Mouse (Mus musculus) hindbrain, embryonic 15.5 days (tissue): Measurements from ENCODE around the gene Taf12. TPM values are rescaled to one million over a fixed set of nuclear protein-coding genes. Genes with fewer than 3 reads are reported as not detected.

Experiments used
- ATAC-seq: fragments of 200-750 bp; cut with Nextera tagmentation; 2 replicates; pipeline ENCODE4 v1.8.0; 2017; ENCODE audit warnings: low read depth, moderate number of reproducible peaks, moderate TSS enrichment; ENCODE audit not compliant: low FRiP score
- H3K27ac ChIP-seq: fragments of 300-500 bp; sonication (generic); replicated peaks from 2 replicates; pipeline ENCODE4 v1.5.1; 2015; ENCODE audit warnings: mild to moderate bottlenecking, inconsistent platforms
- H3K27me3 ChIP-seq: fragments of 300-500 bp; sonication (generic); 2 replicates; pipeline ENCODE4 v1.6.1; 2015; ENCODE audit warnings: control low read depth, inconsistent platforms
- H3K36me3 ChIP-seq: fragments of 300-500 bp; sonication (generic); 2 replicates; pipeline ENCODE4 v1.6.1; 2015; ENCODE audit warnings: control low read depth, inconsistent platforms
- H3K4me1 ChIP-seq: fragments of 300-500 bp; sonication (generic); replicated peaks from 2 replicates; pipeline ENCODE4 v1.6.1; 2015; ENCODE audit warnings: control low read depth, inconsistent platforms
- H3K4me2 ChIP-seq: fragments of 300-500 bp; sonication (generic); 2 replicates; pipeline ENCODE4 v1.6.1; 2015; ENCODE audit warnings: moderate library complexity, mild to moderate bottlenecking, inconsistent platforms
- H3K4me3 ChIP-seq: fragments of 300-500 bp; sonication (generic); 2 replicates; pipeline ENCODE4 v1.5.1; 2015; ENCODE audit warnings: mild to moderate bottlenecking, inconsistent platforms
- H3K9ac ChIP-seq: fragments of 300-500 bp; sonication (generic); 2 replicates; pipeline ENCODE4 v1.6.1; 2015; ENCODE audit warnings: inconsistent platforms
- H3K9me3 ChIP-seq: fragments of 300-500 bp; sonication (generic); 2 replicates; pipeline ENCODE4 v1.6.1; 2016; ENCODE audit warnings: control low read depth, inconsistent platforms
- WGBS: fragments of 180-500 bp; shearing (Covaris S2); methylation state at CpG from one replicate; pipeline ENCODE4 v1.1.7; 2015; 5-methylcytosine and 5-hydroxymethylcytosine counted together
- polyA plus RNA-seq: library from polyadenylated mRNA; unstranded; fragments of >200 nt; fragmentation: Nextera tagmentation; extraction: Ambion mirVana; gene quantifications from 2 replicates; pipeline ENCODE4 v1.2.1, GENCODE M21; 2015

Gene Taf12
- polyA plus RNA-seq, result 41.8 and 42.3 TPM in 2 replicates

- peaks cover 27% of the 10 kb centered on the region for H3K4me1 ChIP-seq
- no peaks in the 10 kb centered on the region for H3K36me3 ChIP-seq
- H3K4me2 ChIP-seq, result peak within 1 kb of the TSS; percentile 97
- peak; percentile 93 for ATAC-seq
- H3K9me3 ChIP-seq, result no peaks in the 10 kb centered on the region
- H3K4me3 ChIP-seq, result peak within 1 kb of the TSS; percentile 86
- peak within 1 kb of the TSS; percentile 89 for H3K9ac ChIP-seq
- H3K27me3 ChIP-seq, result no peaks in the 10 kb centered on the region
- WGBS, result under 1% methylated on average over 47 of the region's 48 CpGs
- peak within 1 kb of the TSS; percentile 83 for H3K27ac ChIP-seq
Measured at GRCm38 (mm10) chr4:132274156-132274862, at the start of gene Taf12. Gene Taf12 (plus strand): TSS chr4:132274375.

- Histone ChIP-seq H3K4me2 (no peak overlapping the region), H3K27me3 (no peaks in the 10 kb centered on the region), H3K9ac (no peak overlapping the region), H3K27ac (no peak overlapping the region), H3K4me3 (no peak overlapping the region), H3K4me1 (no peaks in the 10 kb centered on the region), H3K9me3 (no peaks in the 10 kb centered on the region), H3K36me3 (peaks cover 83% of the 10 kb centered on the region)
- WGBS, result 97% methylated on average over 5 of the region's 5 CpGs
- ATAC-seq, result no peak
Measured at GRCm38 (mm10) chr4:132230422-132230821, 43.8 kb upstream of the Taf12 start.

- no peak for ATAC-seq
- no peak overlapping the region for H3K4me3 ChIP-seq
- H3K27ac ChIP-seq, result no peak overlapping the region
- H3K36me3 ChIP-seq, result peaks cover 72% of the 10 kb centered on the region
- no peaks in the 10 kb centered on the region for H3K27me3 ChIP-seq
- H3K9me3 ChIP-seq, result no peaks in the 10 kb centered on the region
- no peak overlapping the region for H3K9ac ChIP-seq
- H3K4me2 ChIP-seq, result no peak overlapping the region
- H3K4me1 ChIP-seq, result no peaks in the 10 kb centered on the region
- 95% methylated on average over 8 of the region's 8 CpGs for WGBS
Measured at GRCm38 (mm10) chr4:132234710-132235109, 39.5 kb upstream of the Taf12 start.

- 88% methylated on average over 4 of the region's 4 CpGs for WGBS
- Histone ChIP-seq H3K27me3 (no peaks in the 10 kb centered on the region), H3K4me3 (no peak overlapping the region), H3K4me2 (no peak overlapping the region), H3K36me3 (peaks cover 65% of the 10 kb centered on the region), H3K9ac (no peak overlapping the region), H3K4me1 (no peaks in the 10 kb centered on the region), H3K9me3 (no peaks in the 10 kb centered on the region), H3K27ac (no peak overlapping the region)
- no peak for ATAC-seq
Measured at GRCm38 (mm10) chr4:132238356-132238755, 35.8 kb upstream of the Taf12 start.

- H3K27ac ChIP-seq, result no peak overlapping the region
- no peaks in the 10 kb centered on the region for H3K27me3 ChIP-seq
- no peak overlapping the region for H3K9ac ChIP-seq
- no peaks in the 10 kb centered on the region for H3K9me3 ChIP-seq
- H3K36me3 ChIP-seq, result peaks cover 56% of the 10 kb centered on the region
- H3K4me1 ChIP-seq, result no peaks in the 10 kb centered on the region
- ATAC-seq, result no peak
- 94% methylated on average over 3 of the region's 3 CpGs for WGBS
- no peak overlapping the region for H3K4me2 ChIP-seq
- H3K4me3 ChIP-seq, result no peak overlapping the region
Measured at GRCm38 (mm10) chr4:132240367-132240766, 33.8 kb upstream of the Taf12 start.

- ATAC-seq, result no peak
- Histone ChIP-seq H3K9ac (no peak overlapping the region), H3K36me3 (peaks cover 55% of the 10 kb centered on the region), H3K4me3 (no peak overlapping the region), H3K9me3 (no peaks in the 10 kb centered on the region), H3K4me2 (no peak overlapping the region), H3K4me1 (no peaks in the 10 kb centered on the region), H3K27me3 (no peaks in the 10 kb centered on the region), H3K27ac (no peak overlapping the region)
- WGBS, result 93% methylated on average over 3 of the region's 3 CpGs
Measured at GRCm38 (mm10) chr4:132241208-132241607, 33.0 kb upstream of the Taf12 start.

GRCm38 (mm10) chr4:132245643-132246042 is 28.5 kb upstream of the Taf12 start:
- WGBS, result 97% methylated on average over 3 of the region's 3 CpGs
- H3K4me2 ChIP-seq, result no peak overlapping the region

GRCm38 (mm10) chr4:132247451-132247997 is 26.7 kb upstream of the Taf12 start:
- no peaks in the 10 kb centered on the region for H3K9me3 ChIP-seq
- no peaks in the 10 kb centered on the region for H3K4me1 ChIP-seq
- no peak for ATAC-seq
- H3K4me3 ChIP-seq, result no peak overlapping the region
- no peak overlapping the region for H3K4me2 ChIP-seq
- 90% methylated on average over 5 of the region's 5 CpGs for WGBS
- peaks cover 55% of the 10 kb centered on the region for H3K36me3 ChIP-seq
- H3K27me3 ChIP-seq, result no peaks in the 10 kb centered on the region
- H3K9ac ChIP-seq, result no peak overlapping the region
- H3K27ac ChIP-seq, result no peak overlapping the region

More at GRCm38 (mm10) chr4:132245643-132246042, 28.5 kb upstream of the Taf12 start:
- no peaks in the 10 kb centered on the region for H3K27me3 ChIP-seq
- H3K36me3 ChIP-seq, result peaks cover 60% of the 10 kb centered on the region
- no peaks in the 10 kb centered on the region for H3K4me1 ChIP-seq
- no peaks in the 10 kb centered on the region for H3K9me3 ChIP-seq
- no peak for ATAC-seq
- H3K27ac ChIP-seq, result no peak overlapping the region
- H3K4me3 ChIP-seq, result no peak overlapping the region
- H3K9ac ChIP-seq, result no peak overlapping the region

- no peaks in the 10 kb centered on the region for H3K27me3 ChIP-seq
- H3K4me1 ChIP-seq, result no peaks in the 10 kb centered on the region
- no peak for ATAC-seq
- H3K4me2 ChIP-seq, result no peak overlapping the region
- H3K36me3 ChIP-seq, result peaks cover 30% of the 10 kb centered on the region
- H3K9ac ChIP-seq, result no peak overlapping the region
- WGBS, result 98% methylated on average over 9 of the region's 9 CpGs
- no peaks in the 10 kb centered on the region for H3K9me3 ChIP-seq
- no peak overlapping the region for H3K4me3 ChIP-seq
- H3K27ac ChIP-seq, result no peak overlapping the region
Measured at GRCm38 (mm10) chr4:132251596-132251995, 22.6 kb upstream of the Taf12 start.

GRCm38 (mm10) chr4:132253128-132253527 is 21.0 kb upstream of the Taf12 start:
- H3K27me3 ChIP-seq, result no peaks in the 10 kb centered on the region
- H3K9ac ChIP-seq, result no peak overlapping the region
- H3K36me3 ChIP-seq, result peaks cover 22% of the 10 kb centered on the region

GRCm38 (mm10) chr4:132253622-132254021 is 20.6 kb upstream of the Taf12 start:
- ATAC-seq, result no peak
- H3K4me3 ChIP-seq, result no peak overlapping the region
- no peaks in the 10 kb centered on the region for H3K27me3 ChIP-seq
- peaks cover 17% of the 10 kb centered on the region for H3K36me3 ChIP-seq
- H3K4me2 ChIP-seq, result no peak overlapping the region
- 74% methylated on average over 2 of the region's 2 CpGs for WGBS
- no peaks in the 10 kb centered on the region for H3K9me3 ChIP-seq
- no peak overlapping the region for H3K27ac ChIP-seq
- H3K4me1 ChIP-seq, result 0 out of 2 replicates have a peak, but pooled peaks cover 1% of the 10 kb centered on the region
- H3K9ac ChIP-seq, result no peak overlapping the region

More at GRCm38 (mm10) chr4:132253128-132253527, 21.0 kb upstream of the Taf12 start:
- WGBS, result 86% methylated on average over 8 of the region's 8 CpGs
- ATAC-seq, result no peak
- 0 out of 2 replicates have a peak overlapping the region, but pooled peaks have one; percentile 5 for H3K27ac ChIP-seq
- no peaks in the 10 kb centered on the region for H3K4me1 ChIP-seq
- no peaks in the 10 kb centered on the region for H3K9me3 ChIP-seq
- H3K4me3 ChIP-seq, result no peak overlapping the region
- no peak overlapping the region for H3K4me2 ChIP-seq

GRCm38 (mm10) chr4:132254986-132255385 is 19.2 kb upstream of the Taf12 start:
- Histone ChIP-seq H3K9me3 (no peaks in the 10 kb centered on the region), H3K27me3 (no peaks in the 10 kb centered on the region), H3K27ac (no peak overlapping the region), H3K36me3 (peaks cover 15% of the 10 kb centered on the region), H3K9ac (no peak overlapping the region), H3K4me2 (no peak overlapping the region), H3K4me3 (no peak overlapping the region), H3K4me1 (peaks cover 15% of the 10 kb centered on the region)
- 83% methylated on average over 3 of the region's 3 CpGs for WGBS
- ATAC-seq, result no peak
